Mouse (Mus musculus): Measurements from ENCODE around the gene Klhl6.

Klhl6 gene

GRCm38 (mm10) chr16:19973480-19973879 is 9.4 kb downstream of the Klhl6 start:
- ChIA-PET POLR2A (no interaction called here), CTCF (no interaction called here)

- CTCF ChIA-PET: interaction anchor here in 1 of 4 experiments (0.5 kb wide), 1 partner anchor 43 kb away, joined by 3 read pairs; no protein-coding TSS in a partner anchor
- POLR2A ChIA-PET: no interaction called here
Measured at GRCm38 (mm10) chr16:19972736-19973350, 10.0 kb downstream of the Klhl6 start.

DNA sequence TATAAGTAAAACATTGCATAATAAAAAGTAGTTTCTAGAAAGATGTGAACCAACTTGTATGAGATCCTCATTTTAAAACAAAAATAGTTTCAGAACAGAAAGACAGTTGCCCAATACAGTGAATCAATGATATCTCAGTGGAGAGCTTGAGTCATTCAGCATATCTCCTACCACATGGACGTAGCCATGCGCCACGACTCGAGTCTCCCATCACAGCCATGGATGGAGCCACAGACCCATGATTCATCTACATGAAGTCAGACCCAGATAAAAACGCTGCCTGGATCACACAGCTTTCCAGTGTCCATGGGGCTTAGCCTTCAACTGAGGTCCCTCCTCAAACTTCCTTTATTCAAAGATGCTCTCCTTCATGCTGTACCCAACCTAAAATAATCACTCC is 13.3 kb downstream of the Klhl6 start:
- CTCF ChIA-PET: interaction anchor here in 1 of 4 experiments (0.6 kb wide), 1 partner anchor 513 kb away, joined by 3 read pairs; no protein-coding TSS in a partner anchor
- POLR2A ChIA-PET: no interaction called here

GRCm38 (mm10) chr16:19968666-19969065 is 14.2 kb downstream of the Klhl6 start:
- POLR2A ChIA-PET: no interaction called here
- CTCF ChIA-PET: interaction anchor here in 1 of 4 experiments (0.7 kb wide), 1 partner anchor 350 kb away, joined by 3 read pairs; no protein-coding TSS in a partner anchor

DNA sequence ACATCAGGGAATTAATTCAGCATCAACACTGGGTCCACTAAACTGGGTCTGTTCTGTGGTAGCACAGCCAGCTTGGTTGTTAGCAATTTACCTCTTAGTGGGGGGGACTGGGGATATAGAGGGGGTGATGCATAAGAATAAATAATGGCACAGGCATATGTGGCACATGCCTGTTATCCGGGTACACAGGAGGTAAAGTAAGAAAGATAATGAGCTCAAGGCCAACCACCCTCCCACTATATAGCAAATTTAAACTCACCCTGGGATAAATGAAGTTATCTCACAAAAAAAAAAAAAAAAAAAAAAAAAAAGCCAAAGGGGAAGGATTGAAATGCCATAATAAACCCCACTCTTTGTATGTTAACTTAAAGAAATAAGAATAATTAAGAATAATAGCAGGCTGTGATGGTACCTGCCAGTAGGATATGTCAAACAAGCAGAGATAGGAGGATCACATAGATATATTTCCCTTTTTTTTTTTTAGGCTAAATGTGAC is 14.9 kb downstream of the Klhl6 start:
- CTCF ChIA-PET: no interaction called here

GRCm38 (mm10) chr16:19966976-19967375 is 15.9 kb downstream of the Klhl6 start:
- ChIA-PET POLR2A (no interaction called here), CTCF (no interaction called here)

More for the DNA sequence above, 14.9 kb downstream of the Klhl6 start:
- POLR2A ChIA-PET: interaction anchor here in 2 of 4 experiments (0.6 kb wide), 2 partner anchors 18 to 195 kb away, joined by 3 to 16 read pairs; no protein-coding TSS in a partner anchor

DNA sequence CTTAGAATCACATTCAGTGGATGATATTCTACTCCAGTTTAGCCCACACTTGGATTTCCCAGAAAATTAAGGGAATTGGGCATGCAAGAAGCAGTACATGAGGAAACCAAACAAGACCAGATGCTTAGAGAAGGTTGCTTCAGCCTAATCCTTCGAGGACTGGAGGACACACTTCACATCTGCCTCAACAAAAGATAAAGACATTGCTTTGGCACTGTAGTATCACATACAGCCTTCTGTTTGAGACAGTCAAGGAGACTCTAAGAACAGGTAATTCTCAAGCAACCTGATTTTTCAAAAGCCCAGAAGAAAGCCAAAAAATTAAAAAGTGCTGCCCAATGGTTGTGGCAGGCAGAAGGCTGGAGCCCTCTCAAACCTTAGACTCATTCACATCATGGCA is 16.4 kb downstream of the Klhl6 start:
- ChIA-PET POLR2A (no interaction called here), CTCF (no interaction called here)

- ChIA-PET POLR2A (no interaction called here), CTCF (no interaction called here)
Measured at GRCm38 (mm10) chr16:19962951-19963350, 19.9 kb downstream of the Klhl6 start.

DNA sequence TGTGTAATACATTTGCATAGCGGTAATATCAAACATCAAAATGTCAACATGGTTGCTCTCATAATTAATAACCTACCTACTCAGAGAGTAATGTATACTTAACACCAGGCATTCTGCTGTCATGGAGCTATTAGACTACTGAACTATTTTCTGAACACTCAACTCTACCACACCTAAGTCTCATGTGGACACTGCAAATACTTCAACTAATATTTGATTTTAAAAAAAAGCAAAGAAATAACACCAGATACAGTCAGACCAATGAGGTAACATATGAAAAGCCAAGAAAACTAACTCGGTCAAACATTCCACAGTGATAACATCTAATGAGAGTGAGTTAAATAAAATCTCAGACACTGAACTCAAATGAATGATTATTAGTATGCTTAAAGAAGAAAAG is 21.8 kb downstream of the Klhl6 start:
- ChIA-PET POLR2A (no interaction called here), CTCF (no interaction called here)

DNA sequence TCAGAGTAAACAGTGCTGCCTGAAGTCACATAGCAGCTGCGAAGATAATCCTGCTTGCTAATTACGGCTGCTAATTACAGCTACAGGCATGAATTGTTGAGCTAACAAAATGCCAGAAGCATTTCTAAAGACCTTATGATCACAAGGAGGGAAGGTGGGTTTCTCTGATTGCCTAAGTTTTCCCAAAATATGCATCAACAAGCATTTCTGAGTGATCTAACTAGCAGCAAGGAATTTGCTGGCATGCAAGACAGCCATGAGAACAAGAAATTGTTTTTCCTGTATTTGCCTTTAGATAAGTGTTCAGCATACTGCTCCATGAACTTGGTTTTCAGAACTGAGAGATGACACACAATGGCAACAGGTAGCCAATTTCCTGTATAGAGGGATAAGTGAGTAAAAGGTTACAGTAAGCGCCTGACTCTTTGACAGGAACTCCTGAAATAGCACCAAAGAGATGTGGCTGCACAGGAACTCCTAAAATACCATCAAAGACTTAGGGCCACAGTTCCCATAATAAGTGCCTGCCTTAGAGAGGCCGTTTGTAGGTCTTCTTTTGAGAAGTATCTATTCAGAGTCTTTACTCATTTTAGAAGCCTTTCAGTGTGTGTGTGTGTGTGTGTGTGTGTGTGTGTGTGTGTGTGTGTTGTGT is 22.3 kb downstream of the Klhl6 start:
- CTCF ChIA-PET: no interaction called here
- POLR2A ChIA-PET: no interaction called here

GRCm38 (mm10) chr16:19957051-19957450 is 25.8 kb downstream of the Klhl6 start:
- ChIA-PET CTCF (interaction anchor here in 1 of 4 experiments (0.6 kb wide), 1 partner anchor 124 kb away, joined by 3 read pairs; no protein-coding TSS in a partner anchor), POLR2A (no interaction called here)

DNA sequence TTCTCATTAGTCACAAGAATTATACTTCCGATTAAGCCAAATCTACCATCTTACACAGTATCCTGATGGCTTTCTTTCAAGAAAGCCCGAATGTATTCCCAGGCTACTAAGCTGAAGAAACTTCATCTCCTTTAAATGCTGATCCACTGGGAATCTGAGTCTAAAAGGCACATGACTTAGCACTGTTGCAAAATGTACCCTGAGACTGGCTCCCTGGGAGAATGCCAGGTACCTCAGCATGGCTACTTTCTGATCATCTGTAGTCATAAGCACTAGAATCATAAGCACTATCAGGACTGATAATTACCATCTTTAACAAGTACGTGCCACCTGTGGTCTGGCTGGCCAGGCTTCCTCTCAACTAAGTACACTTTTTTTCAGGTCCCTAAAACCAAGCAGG is 35.5 kb downstream of the Klhl6 start:
- POLR2A ChIA-PET: interaction anchor here in 1 of 4 experiments (0.5 kb wide), 1 partner anchor 9 kb away, joined by 3 read pairs; no protein-coding TSS in a partner anchor
- CTCF ChIA-PET: no interaction called here

GRCm38 (mm10) chr16:19946578-19947298 is 36.1 kb downstream of the Klhl6 start:
- CTCF ChIA-PET: no interaction called here
- POLR2A ChIA-PET: interaction anchor here in 1 of 4 experiments (0.5 kb wide), 1 partner anchor 9 kb away, joined by 3 read pairs; no protein-coding TSS in a partner anchor

DNA sequence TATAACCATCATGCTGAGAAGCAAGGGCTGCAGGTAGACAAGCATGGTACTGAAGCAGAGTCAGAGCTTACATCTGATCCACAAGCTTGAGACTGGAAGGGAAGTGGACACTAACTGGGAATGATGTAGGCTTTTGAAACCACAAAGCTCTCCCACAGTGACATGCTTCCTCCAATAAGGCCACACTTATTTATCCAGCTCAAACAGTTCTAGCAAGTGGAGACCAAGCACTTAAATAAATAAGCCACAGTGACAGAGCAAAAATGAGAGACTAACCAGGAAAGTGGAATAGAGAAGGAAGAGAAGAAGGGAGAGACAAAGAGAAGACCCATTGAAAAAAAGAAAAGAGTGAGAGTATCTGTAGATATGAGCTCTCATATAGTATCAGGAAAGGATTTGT is 62.0 kb downstream of the Klhl6 start:
- ChIA-PET POLR2A (no interaction called here), CTCF (interaction anchor here in 1 of 4 experiments (0.6 kb wide), 1 partner anchor 190 kb away, joined by 4 read pairs; no protein-coding TSS in a partner anchor)

DNA sequence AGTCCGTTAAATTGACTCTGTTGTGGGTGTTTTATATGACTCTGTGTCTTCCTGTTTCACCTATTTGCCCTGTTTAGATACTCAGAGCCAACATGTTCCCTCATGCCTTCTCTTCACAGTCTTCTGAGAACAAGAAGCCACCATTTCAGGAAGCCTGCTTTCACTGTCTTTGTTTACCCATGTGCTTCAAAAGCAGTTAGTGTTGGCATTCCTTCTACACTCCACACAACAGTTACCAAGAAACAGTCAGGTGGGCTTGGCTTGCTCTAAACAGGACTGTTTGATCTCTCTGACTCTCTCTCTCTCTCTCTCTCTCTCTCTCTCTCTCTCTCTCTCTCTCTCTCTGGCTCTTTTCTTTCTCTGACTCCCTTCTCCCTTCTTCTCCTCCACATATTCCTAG is 64.6 kb downstream of the Klhl6 start:
- CTCF ChIA-PET: no interaction called here
- POLR2A ChIA-PET: no interaction called here

DNA sequence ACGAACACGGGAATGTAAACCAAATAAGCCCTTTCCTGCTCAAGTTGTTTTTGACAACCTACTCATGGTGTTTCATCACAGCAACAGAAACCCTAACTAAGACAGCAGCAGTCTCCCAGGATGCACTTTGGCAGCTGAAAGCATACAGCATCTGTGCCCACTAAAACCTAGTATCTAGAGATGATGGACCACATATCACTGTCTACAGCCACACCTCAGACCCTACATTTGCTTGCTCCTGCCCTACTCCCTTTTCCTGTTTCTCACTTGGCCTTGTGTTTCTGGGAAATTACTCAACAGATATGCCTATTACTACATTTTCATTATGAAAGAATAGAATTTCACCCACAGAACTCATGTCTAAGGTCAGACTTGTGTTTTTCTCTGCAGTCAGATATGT is 70.3 kb downstream of the Klhl6 start:
- ChIA-PET POLR2A (no interaction called here), CTCF (no interaction called here)

- ChIA-PET POLR2A (interaction anchor here in 1 of 4 experiments (1.0 kb wide), 1 partner anchor 191 kb away, joined by 3 read pairs; no protein-coding TSS in a partner anchor), CTCF (interaction anchor here in 1 of 4 experiments (0.7 to 1.7 kb wide), 2 partner anchors 51 to 61 kb away, joined by 3 to 4 read pairs; no protein-coding TSS in a partner anchor)
Measured at GRCm38 (mm10) chr16:19908291-19908690, 74.5 kb downstream of the Klhl6 start.

GRCm38 (mm10) chr16:19907103-19907502 is 75.7 kb downstream of the Klhl6 start:
- POLR2A ChIA-PET: interaction anchor here in 2 of 4 experiments (0.7 to 1.0 kb wide), 2 partner anchors 147 to 374 kb away, joined by 3 read pairs; partner anchors contain the start of gene B3gnt5 (in 1 of the 2)

GRCm38 (mm10) chr16:19904734-19905479 is 77.9 kb downstream of the Klhl6 start:
- ChIA-PET CTCF (interaction anchor here in 1 of 4 experiments (0.6 kb wide), 1 partner anchor 194 kb away, joined by 4 read pairs; no protein-coding TSS in a partner anchor), POLR2A (interaction anchor here in 1 of 4 experiments (0.9 kb wide), 1 partner anchor 670 kb away, joined by 3 read pairs; no protein-coding TSS in a partner anchor)

More at GRCm38 (mm10) chr16:19907103-19907502, 75.7 kb downstream of the Klhl6 start:
- CTCF ChIA-PET: interaction anchor here (0.5 to 1.7 kb wide), 5 partner anchors 37 to 147 kb away, joined by 3 to 5 read pairs (median 4); no protein-coding TSS in a partner anchor
